Mouse (Mus musculus): ENCODE measurements around the gene Rin3. TPM values are rescaled to one million over a fixed set of nuclear protein-coding genes. Genes with fewer than 3 reads are reported as not detected.

Rin3 gene
- polyA plus RNA-seq, 1 experiment, result 16.7 TPM

DNA sequence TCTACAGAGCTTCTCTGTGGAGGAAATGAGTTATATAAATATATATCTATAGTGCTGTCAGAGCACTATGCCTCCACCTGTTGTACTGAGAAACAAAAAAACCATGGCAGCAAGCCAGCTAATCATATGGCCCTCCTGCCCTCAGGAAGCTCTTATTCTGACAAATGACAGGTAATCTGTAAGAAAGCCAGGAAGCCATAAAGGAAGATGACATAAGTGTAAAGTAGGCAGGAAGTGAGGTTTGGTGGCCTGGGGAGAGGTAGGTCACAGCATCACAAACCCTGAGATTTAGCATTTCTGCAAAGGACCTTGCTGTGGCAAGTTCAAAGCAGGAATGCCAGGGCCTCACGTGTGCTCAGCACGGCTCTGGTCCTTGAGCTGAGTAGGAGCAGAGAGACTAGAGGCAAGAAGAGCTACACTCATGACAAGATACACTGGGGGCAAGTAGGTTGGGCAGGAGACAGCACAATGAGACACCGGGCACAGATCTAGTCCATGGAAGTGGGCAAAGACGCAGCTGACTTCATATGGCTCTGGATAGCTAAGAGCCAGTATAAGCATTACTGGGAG is 88.2 kb downstream of the Rin3 start:
- Histone ChIP-seq H3K4me3 (ENCODE audit: insufficient read depth, poor library complexity, severe bottlenecking) (no peak overlapping the region), H3K79me2 (ENCODE audit: control insufficient read depth, insufficient read depth) (no peaks in the 10 kb centered on the region), H3K36me3 (ENCODE audit: control insufficient read depth, insufficient read depth) (peaks cover 10% of the 10 kb centered on the region), H3ac (ENCODE audit: control insufficient read depth, insufficient read length, low read depth) (no peak overlapping the region), H3K27me3 (ENCODE audit: control insufficient read depth, insufficient read depth, insufficient read length) (no peaks in the 10 kb centered on the region), H3K79me3 (ENCODE audit: low read depth) (no peaks in the 10 kb centered on the region)
- no peak for TF ChIP-seq MAX (IDR thresholded peaks at IDR 0.05)
- no peak for TF ChIP-seq CTCF (IDR thresholded peaks at IDR 0.05; ENCODE audit: control insufficient read depth, insufficient read depth, insufficient read length)
- no peak for TF ChIP-seq USF1 (IDR thresholded peaks at IDR 0.05; ENCODE audit: low read depth)
- TF ChIP-seq CEBPB (IDR thresholded peaks at IDR 0.05; ENCODE audit: low read depth), result no peak
- no peak for TF ChIP-seq MYOD1 (IDR thresholded peaks at IDR 0.05; ENCODE audit: control insufficient read depth, insufficient read length, low read depth)
- no peak for TF ChIP-seq MYOG (IDR thresholded peaks at IDR 0.05; ENCODE audit: control insufficient read depth, extremely low read depth, insufficient read length)
- TF ChIP-seq FOSL1 (IDR thresholded peaks at IDR 0.05; ENCODE audit: insufficient read depth, low read length, poor library complexity, severe bottlenecking), result no peak

GRCm38 (mm10) chr12:102372322-102372721 is 89.5 kb downstream of the Rin3 start:
- no peak overlapping the region for H3ac ChIP-seq (ENCODE audit: control insufficient read depth, insufficient read length, low read depth)
- H3K4me3 ChIP-seq (ENCODE audit: insufficient read depth, poor library complexity, severe bottlenecking), result no peak overlapping the region
- TF ChIP-seq MYOD1 (IDR thresholded peaks at IDR 0.05; ENCODE audit: control insufficient read depth, insufficient read length, low read depth) (no peak), FOSL1 (IDR thresholded peaks at IDR 0.05; ENCODE audit: insufficient read depth, low read length, poor library complexity, severe bottlenecking) (no peak), MYOG (IDR thresholded peaks at IDR 0.05; ENCODE audit: control insufficient read depth, extremely low read depth, insufficient read length) (no peak), MAX (IDR thresholded peaks at IDR 0.05) (no peak), CTCF (IDR thresholded peaks at IDR 0.05; ENCODE audit: control insufficient read depth, insufficient read depth, insufficient read length) (no peak), CEBPB (IDR thresholded peaks at IDR 0.05; ENCODE audit: low read depth) (no peak), USF1 (IDR thresholded peaks at IDR 0.05; ENCODE audit: low read depth) (no peak)
- no peaks in the 10 kb centered on the region for H3K79me3 ChIP-seq (ENCODE audit: low read depth)
- no peaks in the 10 kb centered on the region for H3K27me3 ChIP-seq (ENCODE audit: control insufficient read depth, insufficient read depth, insufficient read length)
- H3K36me3 ChIP-seq (ENCODE audit: control insufficient read depth, insufficient read depth), result peaks cover 10% of the 10 kb centered on the region
- H3K79me2 ChIP-seq (ENCODE audit: control insufficient read depth, insufficient read depth), result no peaks in the 10 kb centered on the region

- Histone ChIP-seq H3K27me3 (ENCODE audit: control insufficient read depth, insufficient read depth, insufficient read length) (no peaks in the 10 kb centered on the region), H3ac (ENCODE audit: control insufficient read depth, insufficient read length, low read depth) (no peak overlapping the region), H3K36me3 (ENCODE audit: control insufficient read depth, insufficient read depth) (no peaks in the 10 kb centered on the region), H3K4me3 (ENCODE audit: insufficient read depth, poor library complexity, severe bottlenecking) (no peak overlapping the region), H3K79me3 (ENCODE audit: low read depth) (no peaks in the 10 kb centered on the region), H3K79me2 (ENCODE audit: control insufficient read depth, insufficient read depth) (no peaks in the 10 kb centered on the region)
- TF ChIP-seq MYOG (IDR thresholded peaks at IDR 0.05; ENCODE audit: control insufficient read depth, extremely low read depth, insufficient read length) (no peak), USF1 (IDR thresholded peaks at IDR 0.05; ENCODE audit: low read depth) (no peak), MAX (IDR thresholded peaks at IDR 0.05) (no peak), MYOD1 (IDR thresholded peaks at IDR 0.05; ENCODE audit: control insufficient read depth, insufficient read length, low read depth) (no peak), CEBPB (IDR thresholded peaks at IDR 0.05; ENCODE audit: low read depth) (no peak), FOSL1 (IDR thresholded peaks at IDR 0.05; ENCODE audit: insufficient read depth, low read length, poor library complexity, severe bottlenecking) (no peak), CTCF (IDR thresholded peaks at IDR 0.05; ENCODE audit: control insufficient read depth, insufficient read depth, insufficient read length) (no peak)
Measured at GRCm38 (mm10) chr12:102382180-102382579, 99.3 kb downstream of the Rin3 start.

- Histone ChIP-seq H3ac (ENCODE audit: control insufficient read depth, insufficient read length, low read depth) (no peak overlapping the region), H3K79me2 (ENCODE audit: control insufficient read depth, insufficient read depth) (no peaks in the 10 kb centered on the region), H3K36me3 (ENCODE audit: control insufficient read depth, insufficient read depth) (no peaks in the 10 kb centered on the region), H3K4me3 (ENCODE audit: insufficient read depth, poor library complexity, severe bottlenecking) (no peak overlapping the region), H3K79me3 (ENCODE audit: low read depth) (no peaks in the 10 kb centered on the region), H3K27me3 (ENCODE audit: control insufficient read depth, insufficient read depth, insufficient read length) (no peaks in the 10 kb centered on the region)
- TF ChIP-seq FOSL1 (IDR thresholded peaks at IDR 0.05; ENCODE audit: insufficient read depth, low read length, poor library complexity, severe bottlenecking) (no peak), CTCF (IDR thresholded peaks at IDR 0.05; ENCODE audit: control insufficient read depth, insufficient read depth, insufficient read length) (no peak), MAX (IDR thresholded peaks at IDR 0.05) (no peak), USF1 (IDR thresholded peaks at IDR 0.05; ENCODE audit: low read depth) (no peak), MYOG (IDR thresholded peaks at IDR 0.05; ENCODE audit: control insufficient read depth, extremely low read depth, insufficient read length) (no peak), CEBPB (IDR thresholded peaks at IDR 0.05; ENCODE audit: low read depth) (no peak)
Measured at GRCm38 (mm10) chr12:102383288-102383687, 100.4 kb downstream of the Rin3 start.

GRCm38 (mm10) chr12:102384819-102385218 is 102.0 kb downstream of the Rin3 start:
- TF ChIP-seq CTCF (IDR thresholded peaks at IDR 0.05; ENCODE audit: control insufficient read depth, insufficient read depth, insufficient read length) (no peak), FOSL1 (IDR thresholded peaks at IDR 0.05; ENCODE audit: insufficient read depth, low read length, poor library complexity, severe bottlenecking) (no peak), MYOG (IDR thresholded peaks at IDR 0.05; ENCODE audit: control insufficient read depth, extremely low read depth, insufficient read length) (no peak), CEBPB (IDR thresholded peaks at IDR 0.05; ENCODE audit: low read depth) (no peak)
- H3ac ChIP-seq (ENCODE audit: control insufficient read depth, insufficient read length, low read depth), result no peak overlapping the region
- H3K79me2 ChIP-seq (ENCODE audit: control insufficient read depth, insufficient read depth), result no peaks in the 10 kb centered on the region
- H3K4me3 ChIP-seq (ENCODE audit: insufficient read depth, poor library complexity, severe bottlenecking), result no peak overlapping the region
- peaks cover 5% of the 10 kb centered on the region for H3K36me3 ChIP-seq (ENCODE audit: control insufficient read depth, insufficient read depth)
- H3K79me3 ChIP-seq (ENCODE audit: low read depth), result no peaks in the 10 kb centered on the region
- H3K27me3 ChIP-seq (ENCODE audit: control insufficient read depth, insufficient read depth, insufficient read length), result no peaks in the 10 kb centered on the region
